Mouse (Mus musculus) lung, adult 2 months (tissue): Measurements from ENCODE around the gene Nuak2.

Experiments
- CTCF ChIP-seq: fragments of 200-500 bp; IDR thresholded peaks from 2 replicates; pipeline ENCODE4 v1.5.1; 2011; ENCODE audit warnings: mild to moderate bottlenecking, low read length, control low read depth; ENCODE audit not compliant: insufficient read depth
- POLR2A ChIP-seq: fragments of 200-500 bp; IDR thresholded peaks from 2 replicates; pipeline ENCODE4 v1.6.1; 2011; ENCODE audit warnings: low read depth, mild to moderate bottlenecking, control low read depth, low read length, borderline replicate concordance; ENCODE audit errors: extremely low read depth

DNA sequence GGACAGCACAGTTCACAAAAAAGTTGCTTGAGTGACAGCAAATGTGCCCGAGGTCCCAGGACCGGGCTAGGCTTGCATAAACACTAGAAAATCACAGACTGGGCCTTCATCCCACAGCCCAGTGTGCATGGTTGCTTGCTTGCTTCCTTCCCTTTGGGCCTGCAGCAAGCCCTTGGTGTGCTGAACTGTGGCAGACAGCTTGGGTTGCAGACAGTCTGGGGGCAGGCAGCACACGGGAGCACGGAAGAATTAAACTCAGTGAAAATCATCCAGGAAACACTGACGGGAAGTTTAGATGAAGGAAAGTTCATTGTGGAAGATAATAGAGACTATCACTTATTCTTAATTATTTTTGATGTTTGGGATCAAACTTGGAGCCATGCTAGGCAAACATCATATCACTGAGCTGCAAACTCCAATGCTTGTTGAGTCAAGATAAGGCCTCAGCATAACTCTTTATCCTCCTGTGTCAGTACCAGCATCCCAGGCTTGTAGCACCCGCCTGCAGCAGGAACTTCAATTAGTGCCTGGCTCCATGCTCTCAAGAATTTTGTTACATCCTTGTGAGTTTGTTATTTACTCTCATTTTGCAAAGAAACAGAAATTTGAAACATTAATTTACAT lies 18.4 kb downstream of the Nuak2 start:
- no peak for TF ChIP-seq CTCF
- no peak for TF ChIP-seq POLR2A
